Mouse (Mus musculus) kidney, embryonic 14.5 days (tissue): ENCODE data around the gene Spice1. TPM values are rescaled to one million over a fixed set of nuclear protein-coding genes. Genes with fewer than 3 reads are reported as not detected.

Source experiments
- ATAC-seq: fragments of 200-750 bp; cut with Nextera tagmentation; 2 replicates; pipeline ENCODE4 v1.8.0; 2017; ENCODE audit warnings: moderate number of reproducible peaks, mild to moderate bottlenecking, moderate TSS enrichment, moderate library complexity; ENCODE audit not compliant: low FRiP score, low TSS enrichment
- H3K27ac ChIP-seq: fragments of 300-500 bp; sonication (generic); 2 replicates; pipeline ENCODE4 v1.5.1; 2014; ENCODE audit warnings: low read depth, mild to moderate bottlenecking, low read length, moderate library complexity, mixed read lengths
- H3K27me3 ChIP-seq: fragments of 300-500 bp; sonication (generic); 2 replicates; pipeline ENCODE4 v1.6.1; 2014; ENCODE audit warnings: mild to moderate bottlenecking, low read length; ENCODE audit not compliant: control insufficient read depth, insufficient read depth
- H3K36me3 ChIP-seq: fragments of 300-500 bp; sonication (generic); 2 replicates; pipeline ENCODE4 v1.6.1; 2014; ENCODE audit warnings: low read length, mixed read lengths; ENCODE audit not compliant: control insufficient read depth, insufficient read depth
- H3K4me1 ChIP-seq: fragments of 300-500 bp; sonication (generic); 2 replicates; pipeline ENCODE4 v1.6.1; 2014; ENCODE audit warnings: low read length, mixed read lengths; ENCODE audit not compliant: control insufficient read depth, insufficient read depth
- H3K4me2 ChIP-seq: fragments of 300-500 bp; sonication (generic); replicated peaks from 2 replicates; pipeline ENCODE4 v1.6.1; 2014; ENCODE audit warnings: low read depth, mild to moderate bottlenecking, low read length
- H3K4me3 ChIP-seq: fragments of 300-500 bp; sonication (generic); 2 replicates; pipeline ENCODE4 v1.5.1; 2014; ENCODE audit warnings: mild to moderate bottlenecking, low read length
- H3K9ac ChIP-seq: fragments of 300-500 bp; sonication (generic); 2 replicates; pipeline ENCODE4 v1.6.1; 2014; ENCODE audit warnings: low read depth, mild to moderate bottlenecking, low read length, moderate library complexity
- H3K9me3 ChIP-seq: fragments of 300-500 bp; sonication (generic); 2 replicates; pipeline ENCODE4 v1.6.1; 2016; ENCODE audit warnings: low read length; ENCODE audit not compliant: control insufficient read depth
- WGBS: fragments of 180-500 bp; shearing (Covaris S2); extraction: QIAGEN DNeasy Blood & Tissue Kit; methylation state at CpG from one replicate; pipeline ENCODE4 v1.1.7; 2014; 5-methylcytosine and 5-hydroxymethylcytosine counted together
- polyA plus RNA-seq: library from polyadenylated mRNA; unstranded; fragments of >200 nt; fragmentation: Nextera tagmentation; extraction: Ambion mirVana; gene quantifications from 2 replicates; pipeline ENCODE4 v1.2.1, GENCODE M21; 2014

The Spice1 gene
- polyA plus RNA-seq, 1 experiment from 2014 or later = 34.2 TPM

GRCm38 (mm10) chr16:44391877-44392548, 45.1 kb downstream of the Spice1 start:
- Histone ChIP-seq H3K27ac (no peak overlapping the region), H3K4me1 (peaks cover 8% of the 10 kb centered on the region; the same call in 1 of the 2 replicates), H3K27me3 (no peaks in the 10 kb centered on the region), H3K4me2 (no peak overlapping the region), H3K9me3 (no peaks in the 10 kb centered on the region), H3K9ac (no peak overlapping the region), H3K36me3 (peaks cover 5% of the 10 kb centered on the region; the same call in 1 of the 2 replicates), H3K4me3 (no peak overlapping the region)
- peak; percentile 58; the same call in 1 of the 2 replicates for ATAC-seq
- WGBS = 26% methylated on average over 9 of the region's 9 CpGs

GRCm38 (mm10) chr16:44394577-44395243, 47.8 kb downstream of the Spice1 start, which contains the start of gene Cfap44:
Gene Cfap44, plus strand, starts transcription at chr16:44394796.
- peak within 1 kb of the TSS; percentile 1; the same call in 1 of the 2 replicates for H3K9ac ChIP-seq
- H3K4me3 ChIP-seq = peak within 1 kb of the TSS; percentile 19
- no peaks in the 10 kb centered on the region for H3K36me3 ChIP-seq
- ATAC-seq = peak; percentile 88
- no peaks in the 10 kb centered on the region for H3K27me3 ChIP-seq
- H3K4me2 ChIP-seq = peak within 1 kb of the TSS; percentile 48
- H3K27ac ChIP-seq = no peak within 1 kb of the TSS
- H3K4me1 ChIP-seq = peaks cover 8% of the 10 kb centered on the region; the same call in 1 of the 2 replicates
- 2% methylated on average over 17 of the region's 17 CpGs for WGBS
- no peaks in the 10 kb centered on the region for H3K9me3 ChIP-seq

GRCm38 (mm10) chr16:44404933-44405332, 58.0 kb downstream of the Spice1 start:
- ATAC-seq = no peak
- 93% methylated on average over 5 of the region's 5 CpGs for WGBS
- no peak overlapping the region for H3K27ac ChIP-seq
- no peak overlapping the region for H3K9ac ChIP-seq
- H3K4me2 ChIP-seq = no peak overlapping the region
- no peaks in the 10 kb centered on the region for H3K36me3 ChIP-seq
- H3K4me3 ChIP-seq = no peak overlapping the region
- H3K27me3 ChIP-seq = no peaks in the 10 kb centered on the region
- no peaks in the 10 kb centered on the region for H3K4me1 ChIP-seq
- peaks cover 6% of the 10 kb centered on the region; the same call in 1 of the 2 replicates for H3K9me3 ChIP-seq

GRCm38 (mm10) chr16:44407211-44407610, 60.3 kb downstream of the Spice1 start:
- Histone ChIP-seq H3K9me3 (peaks cover 6% of the 10 kb centered on the region; the same call in 1 of the 2 replicates), H3K36me3 (no peaks in the 10 kb centered on the region), H3K4me1 (no peaks in the 10 kb centered on the region), H3K9ac (no peak overlapping the region), H3K4me3 (no peak overlapping the region), H3K27me3 (no peaks in the 10 kb centered on the region), H3K4me2 (no peak overlapping the region), H3K27ac (no peak overlapping the region)
- 86% methylated on average over 5 of the region's 5 CpGs for WGBS
- no peak for ATAC-seq

GRCm38 (mm10) chr16:44408290-44408689, 61.4 kb downstream of the Spice1 start:
- WGBS = 87% methylated on average over 2 of the region's 2 CpGs
- H3K4me2 ChIP-seq = no peak overlapping the region
- H3K9me3 ChIP-seq = peaks cover 6% of the 10 kb centered on the region; the same call in 1 of the 2 replicates
- no peak overlapping the region for H3K9ac ChIP-seq
- H3K4me3 ChIP-seq = no peak overlapping the region
- no peaks in the 10 kb centered on the region for H3K27me3 ChIP-seq
- no peak overlapping the region for H3K27ac ChIP-seq
- H3K36me3 ChIP-seq = no peaks in the 10 kb centered on the region
- no peak for ATAC-seq
- H3K4me1 ChIP-seq = no peaks in the 10 kb centered on the region

GRCm38 (mm10) chr16:44410176-44410575, 63.3 kb downstream of the Spice1 start:
- H3K9me3 ChIP-seq = no peaks in the 10 kb centered on the region
- H3K27me3 ChIP-seq = no peaks in the 10 kb centered on the region
- H3K4me1 ChIP-seq = no peaks in the 10 kb centered on the region
- H3K27ac ChIP-seq = no peak overlapping the region
- ATAC-seq = no peak
- H3K4me2 ChIP-seq = no peak overlapping the region
- H3K4me3 ChIP-seq = no peak overlapping the region
- no peak overlapping the region for H3K9ac ChIP-seq
- 55% methylated on average over 6 of the region's 6 CpGs for WGBS
- H3K36me3 ChIP-seq = no peaks in the 10 kb centered on the region

GRCm38 (mm10) chr16:44417596-44417995, 70.7 kb downstream of the Spice1 start:
- Histone ChIP-seq H3K9me3 (no peaks in the 10 kb centered on the region), H3K4me2 (no peak overlapping the region), H3K4me1 (no peaks in the 10 kb centered on the region), H3K9ac (no peak overlapping the region), H3K27me3 (no peaks in the 10 kb centered on the region), H3K4me3 (no peak overlapping the region), H3K36me3 (no peaks in the 10 kb centered on the region), H3K27ac (no peak overlapping the region)
- 78% methylated on average over 8 of the region's 8 CpGs for WGBS
- no peak for ATAC-seq

- WGBS = 82% methylated on average over 8 of the region's 8 CpGs
- ATAC-seq = no peak
- Histone ChIP-seq H3K4me1 (no peaks in the 10 kb centered on the region), H3K36me3 (no peaks in the 10 kb centered on the region), H3K9ac (no peak overlapping the region), H3K4me2 (no peak overlapping the region), H3K27ac (no peak overlapping the region), H3K27me3 (no peaks in the 10 kb centered on the region), H3K4me3 (no peak overlapping the region), H3K9me3 (no peaks in the 10 kb centered on the region)
These were observed 74.8 kb downstream of the Spice1 start for GRCm38 (mm10) chr16:44421735-44422134.

GRCm38 (mm10) chr16:44423499-44423898, 76.6 kb downstream of the Spice1 start:
- Histone ChIP-seq H3K9ac (no peak overlapping the region), H3K27me3 (no peaks in the 10 kb centered on the region), H3K36me3 (no peaks in the 10 kb centered on the region), H3K9me3 (no peaks in the 10 kb centered on the region), H3K27ac (no peak overlapping the region), H3K4me1 (no peaks in the 10 kb centered on the region), H3K4me2 (no peak overlapping the region), H3K4me3 (no peak overlapping the region)
- 49% methylated on average over 3 of the region's 3 CpGs for WGBS
- no peak for ATAC-seq
